Mouse (Mus musculus): ENCODE measurements around the gene Esm1. TPM values are rescaled to one million over a fixed set of nuclear protein-coding genes. Genes with fewer than 3 reads are reported as not detected.

Esm1 gene
- polyA plus RNA-seq, 1 experiment = not detected

DNA sequence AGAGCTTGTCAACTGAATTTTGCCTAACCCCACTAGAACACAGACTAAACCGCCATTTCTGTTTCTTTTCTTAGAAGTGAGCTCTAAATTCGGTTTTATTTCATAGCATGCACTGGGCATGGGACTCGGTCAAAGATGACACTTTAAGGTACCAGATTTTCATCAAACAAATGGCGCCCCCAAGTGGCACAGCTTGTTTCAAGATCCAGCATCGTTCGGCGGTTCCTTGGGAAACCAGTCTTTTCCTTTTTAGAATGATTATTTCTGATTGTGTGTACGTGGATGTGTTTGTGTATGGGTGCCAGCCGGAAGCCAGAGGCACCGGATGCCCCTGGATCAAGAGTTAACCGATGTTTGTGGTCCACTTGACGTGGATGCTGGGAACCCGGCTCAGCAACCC, 55.8 kb downstream of the Esm1 start:
- H3K4me1 ChIP-seq (ENCODE audit: control insufficient read depth, insufficient read depth, low read length) = peaks cover 2% of the 10 kb centered on the region
- TF ChIP-seq POLR2A (IDR thresholded peaks at IDR 0.05; ENCODE audit: insufficient read depth, low read length) (no peak), CTCF (IDR thresholded peaks at IDR 0.05; ENCODE audit: low read depth, low read length) (peak; percentile 50), EP300 (IDR thresholded peaks at IDR 0.05; ENCODE audit: insufficient read depth, low read depth, low read length) (no peak)
- H3K4me3 ChIP-seq (ENCODE audit: low read depth, low read length) = no peak overlapping the region
- no peak overlapping the region for H3K27ac ChIP-seq (ENCODE audit: insufficient read depth, low read length)
- no peak overlapping the region for H3K9ac ChIP-seq (ENCODE audit: low read depth, poor library complexity, severe bottlenecking)
- no peaks in the 10 kb centered on the region for H3K9me3 ChIP-seq (replicated peaks; ENCODE audit: control insufficient read depth, insufficient read depth, low read length, poor library complexity, severe bottlenecking)
- no peaks in the 10 kb centered on the region for H3K36me3 ChIP-seq (ENCODE audit: control insufficient read depth, insufficient read depth, low read length, poor library complexity, severe bottlenecking)
- no peaks in the 10 kb centered on the region; the same call in 1 of the 2 replicates for H3K27me3 ChIP-seq (ENCODE audit: control insufficient read depth, insufficient read depth, low read length, poor library complexity, severe bottlenecking)

DNA sequence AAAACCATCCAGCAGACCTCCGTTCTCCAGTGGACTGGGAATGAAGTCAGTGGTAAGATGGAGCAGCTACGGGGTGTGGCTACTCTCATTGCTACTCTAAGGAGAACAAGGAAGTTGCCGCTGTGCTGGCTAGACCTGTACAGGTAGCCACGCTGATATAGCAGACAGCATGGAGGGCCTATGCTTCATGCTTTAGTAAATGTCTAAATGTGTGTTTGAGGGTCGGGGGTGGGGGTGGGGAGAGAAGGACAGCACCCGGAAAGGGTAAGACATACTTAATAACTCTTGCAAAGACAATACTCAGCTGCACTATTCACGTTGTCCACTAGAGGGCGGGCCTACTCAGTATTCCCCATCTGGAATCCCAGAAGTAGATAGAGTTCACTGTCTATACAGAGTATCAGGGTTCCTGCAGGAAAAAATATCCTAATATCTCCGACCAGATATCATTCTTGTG, 57.1 kb downstream of the Esm1 start:
- TF ChIP-seq POLR2A (IDR thresholded peaks at IDR 0.05; ENCODE audit: insufficient read depth, low read length) = no peak
- no peak for TF ChIP-seq EP300 (IDR thresholded peaks at IDR 0.05; ENCODE audit: insufficient read depth, low read depth, low read length)
- peak; percentile 44 for TF ChIP-seq CTCF (IDR thresholded peaks at IDR 0.05; ENCODE audit: low read depth, low read length)
- Histone ChIP-seq H3K27ac (ENCODE audit: insufficient read depth, low read length) (no peak overlapping the region), H3K4me1 (ENCODE audit: control insufficient read depth, insufficient read depth, low read length) (no peaks in the 10 kb centered on the region), H3K9me3 (replicated peaks; ENCODE audit: control insufficient read depth, insufficient read depth, low read length, poor library complexity, severe bottlenecking) (no peaks in the 10 kb centered on the region), H3K27me3 (ENCODE audit: control insufficient read depth, insufficient read depth, low read length, poor library complexity, severe bottlenecking) (no peaks in the 10 kb centered on the region; the same call in 1 of the 2 replicates), H3K36me3 (ENCODE audit: control insufficient read depth, insufficient read depth, low read length, poor library complexity, severe bottlenecking) (no peaks in the 10 kb centered on the region), H3K4me3 (ENCODE audit: low read depth, low read length) (no peak overlapping the region), H3K9ac (ENCODE audit: low read depth, poor library complexity, severe bottlenecking) (no peak overlapping the region)

DNA sequence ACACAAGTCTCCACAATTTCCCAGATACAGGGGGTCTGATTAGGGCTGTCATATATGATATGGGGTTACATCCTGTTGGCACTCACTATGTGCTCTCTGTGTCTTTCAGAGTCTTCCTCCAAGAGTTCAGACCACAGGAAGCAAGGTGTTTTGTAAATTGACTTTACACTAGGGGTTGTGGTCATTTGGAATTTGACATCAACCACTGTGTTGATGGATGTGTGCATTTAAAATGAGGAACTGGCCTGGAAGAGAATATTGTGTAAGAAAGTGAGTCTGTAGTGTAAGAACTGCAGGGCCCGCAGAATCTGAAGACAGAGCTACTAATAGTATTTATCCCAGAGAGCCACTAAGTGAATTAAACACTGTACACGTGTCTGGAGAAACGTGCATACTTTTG, 57.7 kb downstream of the Esm1 start:
- H3K4me1 ChIP-seq (ENCODE audit: control insufficient read depth, insufficient read depth, low read length) = no peaks in the 10 kb centered on the region
- no peaks in the 10 kb centered on the region for H3K27me3 ChIP-seq (ENCODE audit: control insufficient read depth, insufficient read depth, low read length, poor library complexity, severe bottlenecking)
- H3K36me3 ChIP-seq (ENCODE audit: control insufficient read depth, insufficient read depth, low read length, poor library complexity, severe bottlenecking) = no peaks in the 10 kb centered on the region
- H3K27ac ChIP-seq (ENCODE audit: insufficient read depth, low read length) = no peak overlapping the region
- TF ChIP-seq EP300 (IDR thresholded peaks at IDR 0.05; ENCODE audit: insufficient read depth, low read depth, low read length) = no peak
- no peak for TF ChIP-seq POLR2A (IDR thresholded peaks at IDR 0.05; ENCODE audit: insufficient read depth, low read length)
- TF ChIP-seq CTCF (IDR thresholded peaks at IDR 0.05; ENCODE audit: low read depth, low read length) = no peak
- H3K9ac ChIP-seq (ENCODE audit: low read depth, poor library complexity, severe bottlenecking) = no peak overlapping the region
- no peak overlapping the region for H3K4me3 ChIP-seq (ENCODE audit: low read depth, low read length)
- H3K9me3 ChIP-seq (replicated peaks; ENCODE audit: control insufficient read depth, insufficient read depth, low read length, poor library complexity, severe bottlenecking) = peaks cover 6% of the 10 kb centered on the region

Other genes starting within 250 kb of the Esm1 start
- 0.52 and 0.78 TPM in 2 replicates for gene Ccno, start 221.9 kb upstream of the Esm1 start, polyA plus RNA-seq (2011; ENCODE audit: insufficient read depth, insufficient read length, low read depth, missing spikeins)
- gene Mcidas, start 215.8 kb upstream of the Esm1 start, polyA plus RNA-seq (2011; ENCODE audit: insufficient read depth, insufficient read length, low read depth, missing spikeins) = not detected in 2 replicates
- not detected in 2 replicates for gene Cdc20b, start 174.5 kb upstream of the Esm1 start, polyA plus RNA-seq (2011; ENCODE audit: insufficient read depth, insufficient read length, low read depth, missing spikeins)
- gene Gpx8, start 163.2 kb upstream of the Esm1 start, polyA plus RNA-seq (2011; ENCODE audit: insufficient read depth, insufficient read length, low read depth, missing spikeins) = 22.1 and 24.1 TPM in 2 replicates
- not detected in 2 replicates for gene Gzma, start 108.7 kb upstream of the Esm1 start, polyA plus RNA-seq (2011; ENCODE audit: insufficient read depth, insufficient read length, low read depth, missing spikeins)
- gene Gzmk, start 16.2 kb downstream of the Esm1 start, polyA plus RNA-seq (2011; ENCODE audit: insufficient read depth, insufficient read length, low read depth, missing spikeins) = not detected in 2 replicates
- gene BC067074, start 83.5 kb downstream of the Esm1 start, polyA plus RNA-seq (2011; ENCODE audit: insufficient read depth, insufficient read length, low read depth, missing spikeins) = 11.4 and 12.5 TPM in 2 replicates